Mouse (Mus musculus): Measurements from ENCODE around the gene Cstf1.

DNA sequence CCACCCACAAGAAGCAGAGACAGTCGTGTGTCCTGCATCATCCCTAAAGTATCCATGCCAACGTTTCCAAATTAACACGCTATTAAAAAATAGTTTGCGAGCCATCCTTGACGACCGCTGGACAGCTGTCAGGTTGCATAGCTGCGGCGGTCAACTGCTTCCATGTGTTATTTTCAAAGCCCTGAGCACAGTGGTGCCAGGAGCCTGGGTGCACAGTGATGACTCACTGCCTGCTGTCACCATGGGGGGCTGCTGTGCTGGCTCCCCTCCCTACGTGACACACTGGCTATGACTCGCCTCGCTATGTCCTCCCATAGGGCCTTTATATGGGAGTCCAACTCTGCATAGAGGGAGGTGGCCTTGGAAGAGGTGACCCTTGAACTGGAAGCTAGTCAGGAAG, 40.6 kb downstream of the Cstf1 start:
- TF ChIP-seq CTCF (IDR thresholded peaks at IDR 0.05; ENCODE audit: low read depth) (no peak), EP300 (optimal IDR thresholded peaks at IDR 0.05) (no peak)
